Mouse (Mus musculus) lung, embryonic 15.5 days (tissue): Measurements from ENCODE around the gene Mindy4. TPM values are rescaled to one million over a fixed set of nuclear protein-coding genes. Genes with fewer than 3 reads are reported as not detected.

Experiments
- ATAC-seq: fragments of 200-750 bp; cut with Nextera tagmentation; 2 replicates; pipeline ENCODE4 v1.8.0; 2017; ENCODE audit warnings: moderate number of reproducible peaks, borderline replicate concordance; ENCODE audit not compliant: low FRiP score, low TSS enrichment; ENCODE audit errors: extremely low read depth
- H3K27ac ChIP-seq: fragments of 300-500 bp; sonication (generic); 2 replicates; pipeline ENCODE4 v1.5.1; 2015; ENCODE audit warnings: moderate library complexity, mild to moderate bottlenecking, inconsistent platforms
- H3K27me3 ChIP-seq: fragments of 300-500 bp; sonication (generic); 2 replicates; pipeline ENCODE4 v1.6.1; 2015; ENCODE audit warnings: inconsistent platforms
- H3K36me3 ChIP-seq: fragments of 300-500 bp; sonication (generic); 2 replicates; pipeline ENCODE4 v1.6.1; 2015; ENCODE audit warnings: inconsistent platforms
- H3K4me1 ChIP-seq: fragments of 300-500 bp; sonication (generic); 2 replicates; pipeline ENCODE4 v1.6.1; 2015; ENCODE audit warnings: inconsistent platforms
- H3K4me2 ChIP-seq: fragments of 300-500 bp; sonication (generic); 2 replicates; pipeline ENCODE4 v1.6.1; 2015; ENCODE audit warnings: inconsistent platforms, mild to moderate bottlenecking, moderate library complexity
- H3K4me3 ChIP-seq: fragments of 300-500 bp; sonication (generic); 2 replicates; pipeline ENCODE4 v1.5.1; 2015; ENCODE audit warnings: mild to moderate bottlenecking, inconsistent platforms
- H3K9ac ChIP-seq: fragments of 300-500 bp; sonication (generic); 2 replicates; pipeline ENCODE4 v1.6.1; 2015; ENCODE audit warnings: inconsistent platforms
- H3K9me3 ChIP-seq: fragments of 300-500 bp; sonication (generic); 2 replicates; pipeline ENCODE4 v1.6.1; 2016; ENCODE audit warnings: inconsistent platforms
- WGBS: fragments of 180-500 bp; shearing (Covaris S2); methylation state at CpG from one replicate; pipeline ENCODE4 v1.1.7; 2015; 5-methylcytosine and 5-hydroxymethylcytosine counted together
- polyA plus RNA-seq: library from polyadenylated mRNA; unstranded; fragments of >200 nt; fragmentation: Nextera tagmentation; extraction: Ambion mirVana; gene quantifications from 2 replicates; pipeline ENCODE4 v1.2.1, GENCODE M21; 2015

Mindy4 gene
- polyA plus RNA-seq, 1 experiment from 2014 or later, result 16.4 TPM

GRCm38 (mm10) chr6:55331315-55331714 lies 128.1 kb downstream of the Mindy4 start:
- H3K4me3 ChIP-seq, result no peak overlapping the region
- H3K27me3 ChIP-seq, result no peaks in the 10 kb centered on the region
- WGBS, result 60% methylated on average over 6 of the region's 6 CpGs
- no peaks in the 10 kb centered on the region for H3K9me3 ChIP-seq
- no peak overlapping the region for H3K9ac ChIP-seq
- H3K27ac ChIP-seq, result no peak overlapping the region
- no peak for ATAC-seq
- no peaks in the 10 kb centered on the region for H3K36me3 ChIP-seq
- no peak overlapping the region for H3K4me2 ChIP-seq
- peaks cover 52% of the 10 kb centered on the region for H3K4me1 ChIP-seq

DNA sequence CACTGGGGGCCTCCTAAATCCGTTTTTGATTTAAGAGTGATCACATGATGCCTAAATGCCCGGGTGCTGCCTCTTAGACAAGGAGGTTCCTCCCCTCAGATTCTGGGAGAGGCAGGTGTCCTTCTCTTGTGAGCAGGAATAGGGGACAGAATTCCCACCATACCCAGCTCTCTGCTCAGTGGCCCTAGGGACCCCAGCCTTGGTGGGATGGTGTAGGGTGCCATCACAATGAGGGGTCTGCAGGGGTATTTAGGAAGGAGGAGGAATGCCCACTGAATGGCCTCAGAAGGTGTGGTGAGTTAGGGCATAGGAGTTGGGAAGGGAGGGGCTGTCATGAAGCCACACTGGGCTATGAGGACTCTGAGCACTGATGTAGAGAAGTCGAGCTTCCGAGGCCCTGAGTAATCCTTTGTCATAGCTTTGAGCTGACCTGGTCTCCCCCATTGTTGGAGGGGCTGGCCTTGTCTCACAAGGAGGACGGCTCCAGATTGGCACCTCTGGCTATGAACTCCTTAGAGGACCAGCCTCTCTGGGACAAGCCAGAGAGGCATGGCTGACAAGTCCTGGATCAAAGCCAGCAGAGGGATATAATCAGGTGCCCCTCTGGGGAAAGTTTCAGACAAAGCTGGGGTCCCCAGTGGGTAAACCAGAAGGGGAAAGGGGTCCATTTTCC lies 129.1 kb downstream of the Mindy4 start:
- WGBS, result 50% methylated on average over 5 of the region's 5 CpGs
- Histone ChIP-seq H3K9me3 (no peaks in the 10 kb centered on the region), H3K9ac (no peak overlapping the region), H3K4me2 (no peak overlapping the region), H3K36me3 (no peaks in the 10 kb centered on the region), H3K4me1 (peaks cover 52% of the 10 kb centered on the region), H3K4me3 (no peak overlapping the region), H3K27me3 (no peaks in the 10 kb centered on the region), H3K27ac (0 out of 2 replicates have a peak overlapping the region, but pooled peaks have one; percentile 3)
- ATAC-seq, result no peak

- Histone ChIP-seq H3K4me3 (no peak overlapping the region), H3K4me2 (no peak overlapping the region), H3K9me3 (no peaks in the 10 kb centered on the region), H3K9ac (no peak overlapping the region), H3K27ac (0 out of 2 replicates have a peak overlapping the region, but pooled peaks have one; percentile 3), H3K36me3 (no peaks in the 10 kb centered on the region), H3K4me1 (peaks cover 52% of the 10 kb centered on the region), H3K27me3 (no peaks in the 10 kb centered on the region)
- ATAC-seq, result no peak
- WGBS, result 59% methylated on average over 6 of the region's 6 CpGs
These were observed 129.6 kb downstream of the Mindy4 start for GRCm38 (mm10) chr6:55332773-55333109.

- Histone ChIP-seq H3K9me3 (no peaks in the 10 kb centered on the region), H3K27ac (peak within 1 kb of the TSS; percentile 62), H3K4me1 (peaks cover 83% of the 10 kb centered on the region), H3K4me2 (peak within 1 kb of the TSS; percentile 36), H3K36me3 (no peaks in the 10 kb centered on the region), H3K9ac (no peak within 1 kb of the TSS), H3K4me3 (peak within 1 kb of the TSS; percentile 14), H3K27me3 (no peaks in the 10 kb centered on the region)
- WGBS, result 7% methylated on average over 12 of the region's 12 CpGs
- ATAC-seq, result peak; percentile 87
These were observed 132.9 kb downstream of the Mindy4 start, which contains the start of gene Aqp1 for GRCm38 (mm10) chr6:55335989-55336514. Gene Aqp1 (plus strand): TSS chr6:55336432.

GRCm38 (mm10) chr6:55337242-55337641 lies 134.1 kb downstream of the Mindy4 start:
- H3K9ac ChIP-seq, result no peak overlapping the region
- no peaks in the 10 kb centered on the region for H3K27me3 ChIP-seq
- H3K9me3 ChIP-seq, result no peaks in the 10 kb centered on the region
- H3K4me1 ChIP-seq, result peaks cover 81% of the 10 kb centered on the region
- no peak for ATAC-seq
- peak overlapping the region; percentile 36 for H3K4me2 ChIP-seq
- no peaks in the 10 kb centered on the region for H3K36me3 ChIP-seq
- peak overlapping the region; percentile 14 for H3K4me3 ChIP-seq
- 80% methylated on average over 5 of the region's 5 CpGs for WGBS
- peak overlapping the region; percentile 36; the same call in 1 of the 2 replicates for H3K27ac ChIP-seq

- 31% methylated on average over 6 of the region's 6 CpGs for WGBS
- H3K27ac ChIP-seq, result no peak overlapping the region
- no peak for ATAC-seq
- no peaks in the 10 kb centered on the region for H3K9me3 ChIP-seq
- H3K4me1 ChIP-seq, result peaks cover 81% of the 10 kb centered on the region
- H3K9ac ChIP-seq, result no peak overlapping the region
- H3K36me3 ChIP-seq, result no peaks in the 10 kb centered on the region
- H3K4me3 ChIP-seq, result peak overlapping the region; percentile 14
- no peaks in the 10 kb centered on the region for H3K27me3 ChIP-seq
- H3K4me2 ChIP-seq, result peak overlapping the region; percentile 36
These were observed 134.9 kb downstream of the Mindy4 start for GRCm38 (mm10) chr6:55338077-55338476.

DNA sequence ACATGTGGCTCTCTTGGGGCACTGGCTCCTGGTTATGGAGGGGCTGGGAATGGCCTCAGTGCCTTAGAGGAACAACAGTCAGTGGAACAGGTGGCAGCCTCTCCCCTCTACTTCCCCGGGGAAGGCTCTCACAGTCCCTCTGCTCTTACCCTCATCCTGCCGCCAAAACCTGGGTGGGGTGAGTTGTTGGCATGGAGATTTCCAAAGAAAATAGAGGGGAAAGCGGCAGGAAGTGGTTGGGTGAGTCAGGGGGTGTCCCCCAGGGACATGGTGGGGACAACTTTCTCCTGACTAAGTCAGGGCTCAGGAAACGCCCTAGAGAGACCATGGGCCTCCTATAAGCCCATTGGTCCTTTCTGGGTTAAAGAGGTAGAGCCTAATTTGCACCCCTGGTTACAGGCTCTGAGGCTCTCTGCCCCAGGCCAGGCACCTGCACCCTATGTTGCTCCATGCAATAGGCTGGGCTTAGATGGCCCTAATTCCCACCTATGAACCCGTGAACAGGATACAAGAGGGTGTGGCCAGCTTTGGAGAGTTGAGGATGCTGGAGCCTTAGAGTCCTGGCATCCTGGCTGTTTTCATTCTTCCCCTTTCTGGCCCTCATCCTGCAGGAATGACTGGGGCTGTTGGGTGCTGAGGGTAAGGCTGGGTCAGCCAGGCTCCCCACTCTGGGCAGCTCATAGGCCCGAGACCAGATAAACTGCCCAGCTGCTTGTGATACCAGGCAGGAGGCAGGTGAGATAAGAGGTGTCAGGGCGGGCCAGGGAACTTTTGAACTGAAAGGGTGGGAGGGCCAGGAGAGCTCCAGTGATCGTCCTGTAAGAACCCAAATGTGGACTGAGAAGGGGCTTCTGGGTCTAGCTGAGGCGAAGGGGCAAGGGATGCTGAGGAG lies 136.0 kb downstream of the Mindy4 start:
- Histone ChIP-seq H3K9ac (no peak overlapping the region), H3K27me3 (no peaks in the 10 kb centered on the region), H3K27ac (no peak overlapping the region), H3K4me2 (peak overlapping the region; percentile 36), H3K4me1 (peaks cover 90% of the 10 kb centered on the region), H3K36me3 (no peaks in the 10 kb centered on the region), H3K9me3 (no peaks in the 10 kb centered on the region), H3K4me3 (peak overlapping the region; percentile 14; the same call in 1 of the 2 replicates)
- no peak for ATAC-seq
- WGBS, result 54% methylated on average over 9 of the region's 9 CpGs

DNA sequence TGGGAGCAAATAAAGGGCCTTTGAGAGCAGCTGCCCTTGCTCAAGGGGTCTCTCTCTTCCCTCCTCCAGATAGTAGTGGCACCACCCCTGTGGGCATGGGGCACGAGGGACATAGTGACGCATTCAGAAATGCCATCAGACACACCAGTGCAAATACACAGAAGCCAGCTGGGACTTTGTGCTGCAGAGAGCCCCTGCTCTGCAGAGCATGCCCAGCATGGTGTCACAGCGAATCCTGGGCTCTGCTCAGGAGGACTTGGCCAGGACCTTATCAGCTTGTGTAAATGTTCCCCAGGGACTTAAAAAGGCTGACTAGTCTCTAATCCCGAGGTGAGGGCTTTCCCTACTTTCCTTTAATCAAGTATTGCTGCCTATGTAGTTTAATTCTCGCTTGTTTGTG lies 138.5 kb downstream of the Mindy4 start:
- Histone ChIP-seq H3K36me3 (no peaks in the 10 kb centered on the region), H3K9ac (no peak overlapping the region), H3K4me1 (peaks cover 74% of the 10 kb centered on the region), H3K9me3 (no peaks in the 10 kb centered on the region), H3K27me3 (no peaks in the 10 kb centered on the region), H3K27ac (peak overlapping the region; percentile 75), H3K4me2 (peak overlapping the region; percentile 21; the same call in 1 of the 2 replicates), H3K4me3 (no peak overlapping the region)
- peak; percentile 58; the same call in 1 of the 2 replicates for ATAC-seq
- WGBS, result 8% methylated on average over 5 of the region's 5 CpGs

DNA sequence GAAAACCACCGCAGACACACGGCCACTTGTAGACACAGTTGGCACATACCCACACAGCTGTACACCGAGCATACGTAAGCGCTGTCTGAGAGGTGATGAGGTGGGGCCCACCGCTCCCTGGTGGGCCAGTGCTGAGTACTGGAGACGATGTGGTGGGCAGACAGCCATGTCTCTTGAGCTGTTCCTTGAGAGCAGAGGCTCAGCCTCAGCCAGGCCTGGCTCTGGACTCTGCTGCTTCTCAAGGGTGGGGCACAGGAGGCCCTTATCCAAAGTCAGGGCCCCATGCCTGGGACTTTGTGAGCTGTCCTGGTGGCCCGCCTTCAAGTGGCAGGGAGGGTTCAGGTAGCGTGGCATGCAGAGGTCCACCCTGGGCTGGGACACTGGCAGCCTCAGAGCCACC lies 139.1 kb downstream of the Mindy4 start:
- peak; percentile 48; the same call in 1 of the 2 replicates for ATAC-seq
- peak overlapping the region; percentile 85 for H3K27ac ChIP-seq
- H3K4me3 ChIP-seq, result no peak overlapping the region
- no peak overlapping the region for H3K4me2 ChIP-seq
- H3K36me3 ChIP-seq, result no peaks in the 10 kb centered on the region
- H3K4me1 ChIP-seq, result peaks cover 67% of the 10 kb centered on the region
- H3K9ac ChIP-seq, result peak overlapping the region; percentile 9; the same call in 1 of the 2 replicates
- H3K27me3 ChIP-seq, result no peaks in the 10 kb centered on the region
- no peaks in the 10 kb centered on the region for H3K9me3 ChIP-seq
- WGBS, result 32% methylated on average over 9 of the region's 9 CpGs

GRCm38 (mm10) chr6:55343446-55343845 lies 140.3 kb downstream of the Mindy4 start:
- Histone ChIP-seq H3K27ac (no peak overlapping the region), H3K4me2 (no peak overlapping the region), H3K9ac (0 out of 2 replicates have a peak overlapping the region, but pooled peaks have one; percentile 4), H3K4me1 (peaks cover 56% of the 10 kb centered on the region), H3K36me3 (no peaks in the 10 kb centered on the region), H3K4me3 (no peak overlapping the region), H3K9me3 (no peaks in the 10 kb centered on the region), H3K27me3 (no peaks in the 10 kb centered on the region)
- 80% methylated on average over 10 of the region's 10 CpGs for WGBS
- no peak for ATAC-seq

GRCm38 (mm10) chr6:55344291-55345016 lies 141.3 kb downstream of the Mindy4 start:
- Histone ChIP-seq H3K9me3 (no peaks in the 10 kb centered on the region), H3K9ac (no peak overlapping the region), H3K4me1 (peaks cover 51% of the 10 kb centered on the region), H3K27ac (no peak overlapping the region), H3K4me2 (no peak overlapping the region), H3K4me3 (no peak overlapping the region), H3K27me3 (no peaks in the 10 kb centered on the region), H3K36me3 (no peaks in the 10 kb centered on the region)
- 70% methylated on average over 9 of the region's 9 CpGs for WGBS
- ATAC-seq, result no peak
